Mouse (Mus musculus) heart, adult 2 months (tissue): Measurements from ENCODE around the gene Mybph. TPM values are rescaled to one million over a fixed set of nuclear protein-coding genes. Genes with fewer than 3 reads are reported as not detected.

Source experiments
- DNase-seq, 2 experiments: peaks; one replicate each; pipeline ENCODE4 v3.0.0; 2021
- H3K27ac ChIP-seq: fragments of 200-600 bp; 2 replicates; pipeline ENCODE4 v1.8.1; 2022
- H3K27me3 ChIP-seq: fragments of 200-500 bp; 2 replicates; pipeline ENCODE4 v1.6.1; 2012; ENCODE audit warnings: mild to moderate bottlenecking, low read length, inconsistent platforms, mixed read lengths; ENCODE audit not compliant: control insufficient read depth, insufficient read depth
- H3K36me3 ChIP-seq: fragments of 200-500 bp; 2 replicates; pipeline ENCODE4 v1.6.1; 2012; ENCODE audit warnings: low read length, inconsistent platforms; ENCODE audit not compliant: control insufficient read depth, insufficient read depth
- H3K4me1 ChIP-seq: fragments of 200-500 bp; 2 replicates; pipeline ENCODE4 v1.6.1; 2011; ENCODE audit warnings: low read length; ENCODE audit not compliant: control insufficient read depth, insufficient read depth
- H3K4me3 ChIP-seq: fragments of 200-600 bp; 2 replicates; pipeline ENCODE4 v1.8.1; 2022
- H3K79me2 ChIP-seq: fragments of 200-500 bp; replicated peaks from 2 replicates; pipeline ENCODE4 v1.6.1; 2012; ENCODE audit warnings: mild to moderate bottlenecking, inconsistent platforms, low read length, moderate library complexity, mixed read lengths; ENCODE audit not compliant: control insufficient read depth, insufficient read depth
- H3K9ac ChIP-seq: fragments of 200-500 bp; 2 replicates; pipeline ENCODE4 v1.6.1; 2012; ENCODE audit warnings: low read depth, mild to moderate bottlenecking, control low read depth, inconsistent platforms, low read length, mixed read lengths
- CTCF ChIP-seq: fragments of 200-600 bp; IDR thresholded peaks from 2 replicates; pipeline ENCODE4 v1.8.1; 2022; ENCODE audit warnings: antibody characterized with exemption, mild to moderate bottlenecking, moderate library complexity
- EP300 ChIP-seq: fragments of 200-500 bp; IDR thresholded peaks from 2 replicates; pipeline ENCODE4 v1.6.1; 2011; ENCODE audit warnings: low read depth, low read length, control low read depth; ENCODE audit not compliant: insufficient read depth
- POLR2A ChIP-seq: fragments of 200-500 bp; IDR thresholded peaks from 2 replicates; pipeline ENCODE4 v1.6.1; 2011; ENCODE audit warnings: mild to moderate bottlenecking, low read depth, low read length, control low read depth; ENCODE audit not compliant: insufficient read depth
- WGBS: fragments of 180-500 bp; shearing (Covaris S2); methylation state at CpG from one replicate; pipeline ENCODE4 v1.1.7; 2018; 5-methylcytosine and 5-hydroxymethylcytosine counted together
- intact Hi-C: fragments of 180-260 bp; cut with DNase I; formaldehyde crosslinking; loops from one replicate; pipeline ENCODE4 v1.15.1; 2025
- long read RNA-seq: library from polyadenylated mRNA; stranded (forward); transcript quantifications from one replicate; pipeline ENCODE4 v2.0.0, GENCODE M21; 2021
- polyA plus RNA-seq: library from polyadenylated mRNA; depleted of rRNA; stranded (reverse); fragments of >200 nt; gene quantifications from 2 replicates; pipeline ENCODE4 v1.2.3, GENCODE M21; 2012; rRNA removed
- total RNA-seq, 2 experiments: library from RNA; stranded (reverse); gene quantifications; 2 replicates each; pipeline ENCODE4 v1.2.3; 2021

The Mybph gene
- total RNA-seq (not detected), polyA plus RNA-seq (0.16 and 0.18 TPM in 2 replicates)
- long read RNA-seq = 0 reads

DNA sequence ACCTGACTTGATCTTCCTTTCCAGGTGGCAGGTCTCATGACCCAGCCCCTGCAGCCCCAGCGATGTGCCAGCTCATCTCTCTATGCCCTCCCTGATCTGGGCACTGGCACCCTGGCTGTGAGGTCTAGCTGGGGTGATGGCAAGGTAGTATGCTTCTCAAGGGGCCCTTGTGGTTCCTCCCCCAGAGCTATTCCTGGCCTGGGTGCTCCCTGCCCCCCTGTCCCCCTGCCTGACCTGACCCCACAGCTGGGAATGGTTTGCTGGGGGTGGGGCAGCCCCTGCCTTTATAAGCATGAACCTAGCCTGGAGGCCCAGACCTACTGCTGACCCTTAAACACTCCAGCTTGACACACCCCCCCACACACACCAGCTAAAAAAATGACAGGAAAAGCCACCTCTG lies at the start of gene Mybph:
Gene Mybph, plus strand, starts transcription at position 323 of the 400 bp plus-strand sequence.
- DNase-seq = no peak
- no peaks in the 10 kb centered on the region for H3K27me3 ChIP-seq
- H3K4me3 ChIP-seq = no peak within 1 kb of the TSS
- 72% methylated on average over 1 of the region's 1 CpGs for WGBS
- no peak within 1 kb of the TSS for H3K9ac ChIP-seq
- intact Hi-C loops = no loop called here
- no peak within 1 kb of the TSS for H3K27ac ChIP-seq
- H3K36me3 ChIP-seq = no peaks in the 10 kb centered on the region
- no peaks in the 10 kb centered on the region for H3K79me2 ChIP-seq
- TF ChIP-seq POLR2A = no peak
- no peak for TF ChIP-seq EP300
- no peak for TF ChIP-seq CTCF
- peaks cover 5% of the 10 kb centered on the region for H3K4me1 ChIP-seq

DNA sequence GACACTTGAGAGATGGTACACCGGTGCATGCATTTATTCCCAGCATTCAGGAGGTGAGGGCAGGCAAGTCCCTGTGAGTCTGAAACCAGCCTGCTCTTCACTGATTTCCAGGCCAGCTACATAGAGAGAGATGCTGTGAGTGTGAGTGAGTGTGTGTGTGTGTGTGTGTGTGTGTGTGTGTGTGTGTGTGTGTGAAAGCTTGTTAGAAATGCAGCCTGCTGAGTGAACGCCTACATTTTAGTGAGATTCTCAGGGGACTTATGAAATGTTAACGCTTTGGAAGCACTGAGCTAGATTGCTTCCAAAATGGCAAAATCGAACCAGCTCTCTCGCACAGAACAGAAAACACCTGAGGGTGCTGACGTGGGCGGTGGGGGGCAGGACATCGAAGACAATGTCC lies 47.2 kb upstream of the Mybph start:
- no peaks in the 10 kb centered on the region for H3K79me2 ChIP-seq
- H3K36me3 ChIP-seq = no peaks in the 10 kb centered on the region
- no peak overlapping the region for H3K9ac ChIP-seq
- no peak for DNase-seq
- H3K4me3 ChIP-seq = no peak overlapping the region
- no peaks in the 10 kb centered on the region for H3K27me3 ChIP-seq
- H3K4me1 ChIP-seq = no peaks in the 10 kb centered on the region
- no peak overlapping the region for H3K27ac ChIP-seq
- TF ChIP-seq EP300 = no peak
- no peak for TF ChIP-seq POLR2A
- TF ChIP-seq CTCF = no peak
- 71% methylated on average over 8 of the region's 8 CpGs for WGBS
- intact Hi-C loops = no loop called here

DNA sequence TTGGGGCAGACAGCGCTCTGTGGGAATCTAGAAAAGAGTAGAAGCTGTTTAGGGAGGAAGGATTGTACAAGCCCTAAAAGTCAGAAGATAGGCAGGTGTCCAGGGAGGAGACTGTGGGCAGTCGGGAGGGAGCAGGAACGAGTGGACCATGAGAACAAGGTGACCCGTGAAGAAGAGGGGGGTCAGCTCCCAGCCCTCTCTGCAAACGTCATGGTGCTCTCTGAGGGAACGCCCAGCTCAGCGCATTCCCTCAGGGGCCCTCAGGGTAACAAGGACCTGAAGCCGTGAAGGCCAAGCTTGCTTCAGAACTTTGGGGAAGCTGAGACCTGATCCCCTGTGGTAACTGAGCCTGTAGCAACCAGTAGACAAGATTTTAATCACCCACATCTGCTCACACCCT lies 43.2 kb upstream of the Mybph start:
- H3K27ac ChIP-seq = no peak overlapping the region
- no peaks in the 10 kb centered on the region for H3K79me2 ChIP-seq
- no peak overlapping the region for H3K4me3 ChIP-seq
- no peaks in the 10 kb centered on the region for H3K36me3 ChIP-seq
- intact Hi-C loops = loop anchor here (2.0 kb wide), 1 partner anchor 53 kb away; no protein-coding TSS in a partner anchor
- H3K4me1 ChIP-seq = no peaks in the 10 kb centered on the region
- DNase-seq = no peak
- H3K9ac ChIP-seq = no peak overlapping the region
- no peaks in the 10 kb centered on the region for H3K27me3 ChIP-seq
- no peak for TF ChIP-seq CTCF
- TF ChIP-seq POLR2A = no peak
- TF ChIP-seq EP300 = no peak
- WGBS = 68% methylated on average over 8 of the region's 8 CpGs

DNA sequence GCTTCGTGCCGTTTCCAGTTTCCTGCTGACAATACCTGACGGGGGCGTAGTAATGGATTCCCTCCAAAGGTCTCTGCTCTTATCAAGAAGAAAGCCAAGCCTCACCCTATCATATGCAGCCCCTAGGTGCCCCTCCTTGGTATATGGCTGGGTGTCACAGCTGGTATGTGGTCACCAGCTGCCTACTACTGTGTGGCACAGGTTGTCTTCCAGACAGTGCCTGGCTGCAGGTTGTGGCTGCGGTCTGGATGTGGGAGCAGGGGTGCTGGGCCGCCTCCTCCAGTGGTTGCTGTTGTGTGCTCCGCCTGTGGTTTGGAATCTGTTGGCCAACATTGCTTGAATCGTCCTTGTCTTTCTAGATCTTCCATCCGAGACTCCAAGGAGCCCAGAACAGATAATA lies 42.5 kb upstream of the Mybph start:
- no peak overlapping the region for H3K4me3 ChIP-seq
- H3K27me3 ChIP-seq = no peaks in the 10 kb centered on the region
- H3K4me1 ChIP-seq = no peaks in the 10 kb centered on the region
- DNase-seq = no peak
- H3K27ac ChIP-seq = no peak overlapping the region
- no peaks in the 10 kb centered on the region for H3K79me2 ChIP-seq
- H3K9ac ChIP-seq = no peak overlapping the region
- intact Hi-C loops = loop anchor here (1.0 to 2.0 kb wide), 3 partner anchors 52 to 172 kb away; no protein-coding TSS in a partner anchor
- no peaks in the 10 kb centered on the region for H3K36me3 ChIP-seq
- TF ChIP-seq EP300 (no peak), CTCF (no peak), POLR2A (no peak)
- WGBS = 89% methylated on average over 9 of the region's 9 CpGs

DNA sequence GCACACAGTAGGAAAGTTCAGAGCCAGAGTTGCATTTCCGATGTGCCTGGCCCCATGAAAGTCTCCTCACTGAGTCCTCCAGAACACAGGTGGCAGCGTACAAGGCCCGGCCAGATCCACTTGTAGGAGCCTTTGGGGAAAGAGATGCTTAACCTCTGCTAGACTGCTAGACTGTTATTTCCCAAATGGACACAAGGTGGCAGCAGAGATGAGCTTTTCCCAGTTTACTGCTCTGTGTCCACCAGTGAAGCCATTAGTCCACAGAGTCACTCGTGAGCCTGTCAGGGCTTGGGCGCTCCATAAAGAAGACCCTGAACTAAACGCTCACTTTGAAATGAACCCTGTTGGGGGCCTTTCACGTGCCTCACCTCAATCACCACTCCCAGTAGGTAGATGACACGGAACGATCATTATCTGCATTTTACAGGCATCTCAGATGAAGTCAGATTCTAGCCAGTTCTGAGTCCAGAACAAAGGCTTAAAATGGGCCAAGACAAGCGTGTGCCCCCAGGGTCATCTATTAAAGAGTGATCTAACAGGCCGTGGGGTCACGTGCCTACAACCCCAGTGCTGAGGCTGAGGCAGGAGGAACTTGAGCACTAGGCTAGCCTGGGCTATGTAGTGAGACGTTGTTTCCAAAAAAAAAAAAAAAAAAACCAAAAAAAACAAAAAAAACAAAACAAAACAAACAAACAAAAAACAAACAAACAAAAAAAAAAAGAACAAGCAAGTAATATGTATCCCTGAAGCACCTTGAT lies 41.4 kb upstream of the Mybph start:
- Histone ChIP-seq H3K36me3 (no peaks in the 10 kb centered on the region), H3K27me3 (no peaks in the 10 kb centered on the region), H3K9ac (no peak overlapping the region), H3K79me2 (no peaks in the 10 kb centered on the region), H3K27ac (no peak overlapping the region), H3K4me3 (no peak overlapping the region), H3K4me1 (no peaks in the 10 kb centered on the region)
- 29% methylated on average over 13 of the region's 13 CpGs for WGBS
- TF ChIP-seq POLR2A = no peak
- TF ChIP-seq CTCF = peak; percentile 90
- TF ChIP-seq EP300 = peak; percentile 67; the same call in 1 of the 2 replicates
- intact Hi-C loops = loop anchor here (1.0 to 2.0 kb wide), 5 partner anchors 45 to 180 kb away; partner anchors contain the start of gene Ppfia4
- peak; percentile 68 to 70 for DNase-seq
